In the genomic region with DNA sequence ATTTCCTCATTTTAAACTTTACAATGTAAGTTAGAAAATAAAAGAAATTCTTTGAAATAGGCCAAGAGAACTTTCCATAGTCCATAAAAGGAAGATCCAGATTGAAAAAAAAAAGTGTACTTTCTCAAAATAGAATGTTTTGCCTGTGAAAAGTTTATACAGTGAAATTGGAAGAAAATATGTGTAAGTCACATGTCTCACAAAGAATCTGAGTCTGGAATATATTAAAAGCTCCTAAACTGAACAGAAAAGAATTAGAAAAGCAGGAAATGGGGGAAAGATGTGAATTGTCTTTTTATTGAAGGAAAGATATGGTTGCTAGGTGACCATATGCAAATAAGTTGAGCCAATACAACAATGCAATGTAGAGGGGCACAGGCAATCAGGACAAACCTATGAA, we compare ENCODE assay signal across 21 mouse cellular contexts.
"Had no signal": no experiment of that assay in that cellular context is flagged by ENCODE, and none has a peak within 500 bp of the region (broad histone marks: within the 10 kb centered on the region; RNA-seq: fewer than 3 reads in every experiment).

No protein-coding gene starts in this region.

- H3K27ac ChIP-seq: liver, embryonic 15.5 days; lung, embryonic 15.5 days; midbrain, embryonic 10.5 days; midbrain, embryonic 12.5 days; neural tube, embryonic 13.5 days; neural tube, embryonic 15.5 days had no signal

- H3K27me3 ChIP-seq: liver, embryonic 15.5 days; lung, embryonic 15.5 days; midbrain, embryonic 12.5 days; neural tube, embryonic 13.5 days; neural tube, embryonic 15.5 days had no signal

- H3K4me3 ChIP-seq: liver, embryonic 15.5 days; lung, embryonic 15.5 days; midbrain, embryonic 10.5 days; midbrain, embryonic 12.5 days; myocyte; neural tube, embryonic 13.5 days; neural tube, embryonic 15.5 days had no signal

- H3K4me1 ChIP-seq: liver, embryonic 15.5 days; lung, embryonic 15.5 days; midbrain, embryonic 10.5 days; midbrain, embryonic 12.5 days; neural tube, embryonic 13.5 days; neural tube, embryonic 15.5 days had no signal

- H3K9me3 ChIP-seq: liver, embryonic 15.5 days; lung, embryonic 15.5 days; midbrain, embryonic 10.5 days; midbrain, embryonic 12.5 days; neural tube, embryonic 13.5 days; neural tube, embryonic 15.5 days had no signal

- H3K36me3 ChIP-seq: liver, embryonic 15.5 days; lung, embryonic 15.5 days; midbrain, embryonic 10.5 days; midbrain, embryonic 12.5 days; neural tube, embryonic 13.5 days; neural tube, embryonic 15.5 days had no signal

- ATAC-seq: liver, postnatal 0 days; lung, postnatal 0 days; midbrain, embryonic 16.5 days had no signal

- DNase-seq: liver, postnatal 0 days; lung, adult 2 months; lung, postnatal 14 days; lung, postnatal 4 days; midbrain, embryonic 14.5 days; retina, postnatal 1 day; right cerebral cortex, postnatal 25 days; right cerebral cortex, postnatal 4 days; spleen, adult 18-20 months; thymus, adult 2 months; thymus, postnatal 25 days; thymus, postnatal 4 days had no signal
